17 mouse cellular contexts compared by ENCODE assay signal in genomic region chr4:76025571-76026325, GRCm38 (mm10).
A peak's percentile ranks its signal among the peaks of the same experiment; 100 is the strongest.
DNase-seq lines count a peak whose midpoint lies in the region; ATAC-seq and TF ChIP-seq lines count a peak whose summit lies in the region.
"Had no signal": no experiment of that assay in that cellular context is flagged by ENCODE, and none has a peak within 500 bp of the region (broad histone marks: within the 10 kb centered on the region; RNA-seq: fewer than 3 reads in every experiment).

No protein-coding gene starts in this region.

- H3K4me2 ChIP-seq in hindbrain, embryonic 12.5 days (replicated peaks): 0 out of 2 replicates have a peak overlapping the region, but pooled peaks have one; percentile 11
- no peak overlapping the region for H3K4me2 ChIP-seq in hindbrain, postnatal 0 days (ENCODE audit: low read depth, low read length)
- no peak overlapping the region for H3K4me2 ChIP-seq in midbrain, embryonic 14.5 days (ENCODE audit: low read length)
- H3K4me2 ChIP-seq in midbrain, postnatal 0 days (ENCODE audit: low read depth, low read length, poor library complexity, severe bottlenecking): no peak overlapping the region
- H3K4me2 ChIP-seq in hindbrain, embryonic 14.5 days (replicated peaks): 0 out of 2 replicates have a peak overlapping the region, but pooled peaks have one; percentile 4
- H3K4me2 ChIP-seq: heart, embryonic 11.5 days; limb, embryonic 15.5 days had no signal

- no peak for DNase-seq in hindbrain, postnatal 0 days (ENCODE audit: low spot score)
- DNase-seq in midbrain, embryonic 14.5 days: peak; percentile 48
- no peak for DNase-seq in midbrain, postnatal 0 days (ENCODE audit: low spot score)
- DNase-seq in hindbrain, embryonic 14.5 days (ENCODE audit: low spot score): peak; percentile 42
- DNase-seq in retina, embryonic 14.5 days (ENCODE audit: low spot score): peak; percentile 79
- no peak for DNase-seq in urinary bladder, postnatal 36 days (ENCODE audit: low spot score in 2 of 2)
- DNase-seq in right cerebral cortex, postnatal 10 days (ENCODE audit: low spot score in 2 of 2): no peak
- DNase-seq: cerebellum, adult 18-20 months; gastrocnemius, postnatal 36 days; heart, postnatal 36 days; liver, postnatal 0 days; lung, postnatal 36 days had no signal

- H3K4me1 ChIP-seq in hindbrain, embryonic 12.5 days: 0 out of 2 replicates have a peak, but pooled peaks cover 3% of the 10 kb centered on the region
- H3K4me1 ChIP-seq in hindbrain, postnatal 0 days (ENCODE audit: insufficient read depth, low read length): no peaks in the 10 kb centered on the region
- 0 out of 2 replicates have a peak, but pooled peaks cover 3% of the 10 kb centered on the region for H3K4me1 ChIP-seq in midbrain, embryonic 14.5 days (ENCODE audit: control insufficient read depth, insufficient read depth, low read length)
- no peaks in the 10 kb centered on the region for H3K4me1 ChIP-seq in midbrain, postnatal 0 days (ENCODE audit: insufficient read depth, low read length)
- H3K4me1 ChIP-seq in hindbrain, embryonic 14.5 days (replicated peaks; ENCODE audit: control insufficient read depth, insufficient read depth, low read length): 0 out of 2 replicates have a peak, but pooled peaks cover 3% of the 10 kb centered on the region
- H3K4me1 ChIP-seq: limb, embryonic 15.5 days had no signal

- TF ChIP-seq CTCF in hindbrain, postnatal 0 days (IDR thresholded peaks at IDR 0.05; ENCODE audit: low read depth): no peak
- TF ChIP-seq CTCF in midbrain, postnatal 0 days (IDR thresholded peaks at IDR 0.05): no peak

- 0 out of 2 replicates have a peak overlapping the region, but pooled peaks have one; percentile 26 for H3K27ac ChIP-seq in hindbrain, embryonic 12.5 days
- no peak overlapping the region for H3K27ac ChIP-seq in hindbrain, postnatal 0 days
- H3K27ac ChIP-seq in midbrain, embryonic 14.5 days (replicated peaks; ENCODE audit: low read depth, low read length): 0 out of 2 replicates have a peak overlapping the region, but pooled peaks have one; percentile 52
- H3K27ac ChIP-seq in midbrain, postnatal 0 days (ENCODE audit: low read depth, low read length): no peak overlapping the region
- no peak overlapping the region for H3K27ac ChIP-seq in hindbrain, embryonic 14.5 days
- H3K27ac ChIP-seq: limb, embryonic 15.5 days had no signal

- no peaks in the 10 kb centered on the region for H3K9me3 ChIP-seq in hindbrain, embryonic 12.5 days (replicated peaks)
- no peaks in the 10 kb centered on the region for H3K9me3 ChIP-seq in hindbrain, postnatal 0 days (ENCODE audit: low read length)
- H3K9me3 ChIP-seq in midbrain, embryonic 14.5 days (ENCODE audit: control insufficient read depth, low read length): no peaks in the 10 kb centered on the region
- H3K9me3 ChIP-seq in midbrain, postnatal 0 days (ENCODE audit: low read length): no peaks in the 10 kb centered on the region
- no peaks in the 10 kb centered on the region for H3K9me3 ChIP-seq in hindbrain, embryonic 14.5 days (ENCODE audit: control insufficient read depth, low read length)
- H3K9me3 ChIP-seq: limb, embryonic 15.5 days had no signal

- H3K4me3 ChIP-seq in hindbrain, embryonic 12.5 days: no peak overlapping the region
- no peak overlapping the region for H3K4me3 ChIP-seq in hindbrain, postnatal 0 days (ENCODE audit: low read length)
- no peak overlapping the region for H3K4me3 ChIP-seq in midbrain, embryonic 14.5 days (replicated peaks; ENCODE audit: low read depth, low read length)
- no peak overlapping the region for H3K4me3 ChIP-seq in midbrain, postnatal 0 days (ENCODE audit: low read depth, low read length)
- H3K4me3 ChIP-seq in hindbrain, embryonic 14.5 days (replicated peaks; ENCODE audit: low read length): no peak overlapping the region
- H3K4me3 ChIP-seq: limb, embryonic 15.5 days had no signal

- H3K36me3 ChIP-seq in hindbrain, embryonic 12.5 days: no peaks in the 10 kb centered on the region
- no peaks in the 10 kb centered on the region for H3K36me3 ChIP-seq in hindbrain, postnatal 0 days (ENCODE audit: insufficient read depth, low read length)
- H3K36me3 ChIP-seq in midbrain, embryonic 14.5 days (ENCODE audit: control insufficient read depth, insufficient read depth, low read length): no peaks in the 10 kb centered on the region
- H3K36me3 ChIP-seq in midbrain, postnatal 0 days (ENCODE audit: insufficient read depth, low read length): no peaks in the 10 kb centered on the region
- no peaks in the 10 kb centered on the region for H3K36me3 ChIP-seq in hindbrain, embryonic 14.5 days (replicated peaks; ENCODE audit: control insufficient read depth, insufficient read depth)
- H3K36me3 ChIP-seq: limb, embryonic 15.5 days had no signal

- peak; percentile 90 for ATAC-seq in hindbrain, embryonic 12.5 days (ENCODE audit: low FRiP score)
- ATAC-seq in hindbrain, postnatal 0 days: no peak
- peak; percentile 55; the same call in 1 of the 2 replicates for ATAC-seq in midbrain, embryonic 14.5 days (ENCODE audit: low FRiP score, low TSS enrichment)
- ATAC-seq in midbrain, postnatal 0 days (ENCODE audit: low FRiP score): no peak
- ATAC-seq in hindbrain, embryonic 14.5 days (ENCODE audit: low FRiP score): peak; percentile 81; the same call in 1 of the 2 replicates
- ATAC-seq: intestine, postnatal 0 days; liver, postnatal 0 days; Patski had no signal

- H3K9ac ChIP-seq in hindbrain, embryonic 12.5 days: no peak overlapping the region
- H3K9ac ChIP-seq in hindbrain, postnatal 0 days (replicated peaks; ENCODE audit: low read length): no peak overlapping the region
- H3K9ac ChIP-seq in midbrain, embryonic 14.5 days (replicated peaks; ENCODE audit: low read length): no peak overlapping the region
- H3K9ac ChIP-seq in midbrain, postnatal 0 days (replicated peaks; ENCODE audit: low read length, poor library complexity, severe bottlenecking): no peak overlapping the region
- no peak overlapping the region for H3K9ac ChIP-seq in hindbrain, embryonic 14.5 days
- H3K9ac ChIP-seq: limb, embryonic 15.5 days; liver, postnatal 0 days had no signal

- WGBS in hindbrain, embryonic 12.5 days: 51% methylated on average over 8 of the region's 8 CpGs
- 56% methylated on average over 8 of the region's 8 CpGs for WGBS in hindbrain, postnatal 0 days
- 66% methylated on average over 8 of the region's 8 CpGs for WGBS in midbrain, embryonic 14.5 days
- WGBS in midbrain, postnatal 0 days: 64% methylated on average over 8 of the region's 8 CpGs
- WGBS in hindbrain, embryonic 14.5 days: 45% methylated on average over 8 of the region's 8 CpGs

- no peaks in the 10 kb centered on the region for H3K27me3 ChIP-seq in hindbrain, embryonic 12.5 days
- no peaks in the 10 kb centered on the region for H3K27me3 ChIP-seq in hindbrain, postnatal 0 days (ENCODE audit: insufficient read depth, low read length)
- no peaks in the 10 kb centered on the region for H3K27me3 ChIP-seq in midbrain, embryonic 14.5 days (ENCODE audit: control insufficient read depth, insufficient read depth, low read length)
- no peaks in the 10 kb centered on the region for H3K27me3 ChIP-seq in midbrain, postnatal 0 days (ENCODE audit: insufficient read depth, low read length)
- H3K27me3 ChIP-seq in hindbrain, embryonic 14.5 days (ENCODE audit: control insufficient read depth, insufficient read depth, low read length): no peaks in the 10 kb centered on the region
- H3K27me3 ChIP-seq: limb, embryonic 15.5 days; Patski had no signal

Comparison
In these comparisons a context has a peak if more than half of its experiments do, and no peak if none do; other contexts are left out.
1. ATAC-seq: peak in hindbrain, embryonic 12.5 days (single experiment), midbrain, embryonic 14.5 days (single experiment) and hindbrain, embryonic 14.5 days (single experiment); none in hindbrain, postnatal 0 days (single experiment) and midbrain, postnatal 0 days (single experiment).
2. H3K27ac ChIP-seq: peak in hindbrain, embryonic 12.5 days (single experiment) and midbrain, embryonic 14.5 days (single experiment); none in hindbrain, postnatal 0 days (single experiment), midbrain, postnatal 0 days (single experiment) and hindbrain, embryonic 14.5 days (single experiment).
3. H3K4me2 ChIP-seq: peak in hindbrain, embryonic 12.5 days (single experiment) and hindbrain, embryonic 14.5 days (single experiment); none in hindbrain, postnatal 0 days (single experiment), midbrain, embryonic 14.5 days (single experiment) and midbrain, postnatal 0 days (single experiment).
4. DNase-seq: peak in midbrain, embryonic 14.5 days (single experiment), hindbrain, embryonic 14.5 days (single experiment) and retina, embryonic 14.5 days (single experiment); none in hindbrain, postnatal 0 days (single experiment), midbrain, postnatal 0 days (single experiment), urinary bladder, postnatal 36 days (0 of 2) and right cerebral cortex, postnatal 10 days (0 of 2).